Mouse (Mus musculus): ENCODE measurements at regions not wholly inside any gene's neighbourhood (a gene's known extent, or its start where the extent isn't known, plus 50 kb on each side); places are given as distances from the start of the nearest gene placed in this dataset.

DNA sequence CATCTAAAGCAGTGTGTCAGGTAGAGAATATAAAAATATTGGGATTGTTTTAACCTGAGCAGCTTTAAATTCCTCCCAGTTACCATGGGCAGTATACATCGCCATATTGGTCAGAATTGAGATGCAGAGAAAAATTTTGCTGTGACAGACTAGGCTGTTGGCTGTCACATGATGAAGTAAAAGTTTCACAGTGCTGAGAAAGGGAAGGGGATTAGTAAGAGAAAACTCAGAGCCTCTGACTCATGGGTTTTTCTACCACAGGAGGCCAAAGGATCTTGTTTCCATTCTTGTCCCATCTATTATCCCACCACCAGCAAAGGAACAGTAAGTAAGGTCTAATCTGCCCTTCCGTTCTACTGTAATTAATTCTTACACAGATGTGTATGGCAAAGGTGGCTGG lies 191.8 kb upstream of the Agr3 start:
- no peak for DNase-seq (ENCODE audit: low read depth, low spot score)
- 94% methylated on average over 2 of the region's 2 CpGs for WGBS

GRCm38 (mm10) chr12:35725910-35726309 lies 191.1 kb upstream of the Ahr start:
- WGBS = 88% methylated on average over 1 of the region's 1 CpGs
- DNase-seq (ENCODE audit: low read depth, low spot score) = no peak

DNA sequence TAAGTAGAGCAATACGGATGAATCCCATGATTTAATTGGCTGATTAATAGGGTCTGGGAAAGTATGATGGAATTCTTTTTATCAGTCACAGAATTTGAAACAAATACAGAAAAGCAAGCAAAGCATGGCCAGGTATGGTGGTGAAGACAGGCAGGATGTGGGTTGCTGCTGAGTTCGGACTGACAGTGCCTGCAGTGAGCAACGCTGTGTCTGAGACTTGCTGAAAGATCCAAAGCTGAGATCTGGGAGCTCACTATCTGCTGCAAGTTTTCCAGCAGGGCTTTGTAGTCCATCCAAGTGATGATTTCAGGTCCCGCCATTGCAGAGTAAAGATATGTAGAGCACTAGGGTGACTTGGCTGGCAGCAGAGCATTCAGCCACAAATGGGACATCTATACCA lies 189.3 kb upstream of the Ahr start:
- DNase-seq (ENCODE audit: low read depth, low spot score) = no peak
- 70% methylated on average over 4 of the region's 4 CpGs for WGBS

GRCm38 (mm10) chr12:35712671-35713070 lies 177.8 kb upstream of the Ahr start:
- DNase-seq (ENCODE audit: low read depth, low spot score) = no peak
- WGBS = 79% methylated on average over 4 of the region's 4 CpGs

DNA sequence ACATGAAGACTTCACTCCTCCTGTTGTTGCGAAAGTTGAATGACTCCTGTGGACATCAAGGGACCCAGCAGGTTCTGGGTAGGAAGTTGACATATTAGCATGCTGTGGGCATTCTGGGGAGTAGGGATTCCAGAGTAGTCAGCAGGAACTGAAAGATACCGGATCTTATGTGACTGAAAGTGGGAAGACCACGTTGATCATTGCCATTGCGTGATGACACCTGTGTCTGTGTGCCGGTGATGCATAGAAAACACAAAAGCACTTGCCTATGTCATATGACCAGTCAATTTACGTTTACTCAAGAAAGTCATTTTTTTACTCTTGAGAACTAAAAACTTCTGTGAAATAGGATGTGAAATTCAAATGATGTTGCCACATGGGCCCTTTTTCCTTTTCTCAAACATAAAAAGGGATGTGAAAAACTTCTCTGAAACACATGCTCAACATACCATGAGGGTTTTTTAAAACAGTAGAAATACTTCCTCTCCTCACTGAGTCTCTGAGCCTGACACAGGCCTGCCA lies 176.8 kb upstream of the Ahr start:
- 87% methylated on average over 6 of the region's 6 CpGs for WGBS
- DNase-seq (ENCODE audit: low read depth, low spot score) = no peak

DNA sequence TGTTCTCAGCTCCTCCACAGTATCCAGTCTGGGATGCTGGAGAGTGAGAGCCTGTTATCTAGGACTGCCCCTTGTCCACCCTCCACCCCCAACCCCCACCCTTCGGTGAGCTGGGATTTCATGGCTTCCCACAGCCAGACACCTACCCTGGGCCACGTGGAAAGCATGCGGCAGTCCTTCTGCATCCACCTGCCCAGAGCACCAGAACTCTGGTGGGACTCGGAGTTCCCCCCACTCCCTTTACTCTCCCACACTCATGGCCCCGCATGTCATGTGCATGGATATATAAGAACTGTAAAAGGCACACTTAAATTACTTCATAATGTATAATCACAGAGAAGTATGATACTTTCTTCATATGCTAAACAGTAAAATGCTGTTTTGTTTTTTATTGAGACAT lies 175.5 kb upstream of the Ahr start:
- 73% methylated on average over 5 of the region's 5 CpGs for WGBS
- DNase-seq (ENCODE audit: low read depth, low spot score) = no peak

DNA sequence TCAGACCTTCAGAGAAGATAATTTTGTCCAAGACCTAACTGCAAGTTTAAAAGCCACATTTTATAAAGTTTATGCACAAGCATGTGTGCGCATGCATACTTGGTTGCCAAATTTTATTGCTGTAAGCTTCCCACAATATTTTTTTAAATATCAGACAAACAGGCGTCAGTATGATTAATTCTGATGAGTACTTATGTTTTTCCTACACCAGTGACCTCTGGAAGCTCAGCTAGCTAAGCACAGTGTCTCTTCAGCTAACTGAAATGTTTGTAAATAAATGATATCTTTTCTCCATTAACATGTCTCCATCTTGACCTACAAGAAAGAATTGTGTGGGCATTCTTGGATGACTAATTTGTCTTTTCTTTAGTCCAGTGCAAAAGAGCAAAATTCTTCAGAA lies 168.6 kb upstream of the Ahr start:
- DNase-seq (ENCODE audit: low read depth, low spot score) = no peak
- WGBS = 78% methylated on average over 2 of the region's 2 CpGs

GRCm38 (mm10) chr12:35702674-35703073 lies 167.8 kb upstream of the Ahr start:
- DNase-seq (ENCODE audit: low read depth, low spot score) = no peak
- WGBS = 40% methylated on average over 7 of the region's 7 CpGs

GRCm38 (mm10) chr12:35694253-35694652 lies 159.4 kb upstream of the Ahr start:
- WGBS = 64% methylated on average over 3 of the region's 3 CpGs
- no peak for DNase-seq (ENCODE audit: low read depth, low spot score)

- DNase-seq (ENCODE audit: low read depth, low spot score) = no peak
- WGBS = 68% methylated on average over 3 of the region's 3 CpGs
These were observed 156.1 kb upstream of the Ahr start for GRCm38 (mm10) chr12:35690914-35691313.

- WGBS = 70% methylated on average over 2 of the region's 2 CpGs
- no peak for DNase-seq (ENCODE audit: low read depth, low spot score)
These were observed 151.4 kb upstream of the Ahr start for GRCm38 (mm10) chr12:35686231-35686630.

DNA sequence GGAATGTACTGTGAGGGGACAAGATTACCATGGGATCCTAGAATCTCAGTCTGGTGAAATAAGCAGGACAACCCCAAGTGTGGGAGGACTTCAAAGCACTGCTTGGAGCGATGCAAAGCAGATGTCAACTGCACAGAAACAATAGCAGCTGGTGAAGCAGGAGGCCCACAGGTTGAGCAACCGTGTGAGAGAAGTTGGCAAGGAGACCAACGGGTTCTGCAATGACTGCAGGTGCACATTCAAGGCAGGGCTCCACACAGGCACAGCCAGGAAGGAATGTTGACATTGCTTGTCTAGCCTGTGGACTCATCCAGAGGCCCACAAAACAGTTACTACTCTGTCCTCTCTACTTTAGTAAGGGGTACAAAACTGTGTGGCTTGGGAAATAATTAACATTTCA lies 150.4 kb upstream of the Ahr start:
- WGBS = 16% methylated on average over 3 of the region's 3 CpGs
- no peak for DNase-seq (ENCODE audit: low read depth, low spot score)

DNA sequence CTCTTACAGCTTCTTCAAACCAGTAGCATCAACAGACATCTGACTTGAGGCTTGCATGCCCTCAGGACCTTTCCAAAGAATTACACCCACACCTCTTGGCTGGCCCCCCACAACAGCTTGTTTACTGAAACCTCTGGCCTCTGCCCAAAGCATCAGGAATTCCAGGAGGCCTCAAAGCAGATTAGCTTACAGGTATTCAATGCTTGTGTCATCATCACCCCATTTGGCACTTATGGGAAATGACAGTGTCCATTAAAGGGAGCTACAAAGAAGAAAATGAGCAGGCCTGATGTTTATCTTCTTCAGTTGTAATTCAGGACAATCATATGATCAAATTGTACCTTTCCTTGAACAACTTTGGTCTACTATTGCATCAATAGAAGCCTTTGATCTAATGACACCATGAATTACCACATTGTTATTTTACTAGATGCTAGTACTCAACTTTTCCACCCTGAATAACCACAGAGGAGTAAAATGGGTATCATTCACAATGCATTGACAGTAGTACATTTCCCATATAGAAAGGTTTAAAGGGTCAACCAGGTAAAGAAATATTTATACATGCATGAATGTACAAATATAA lies 147.1 kb upstream of the Ahr start:
- DNase-seq (ENCODE audit: low read depth, low spot score) = no peak

- 61% methylated on average over 4 of the region's 4 CpGs for WGBS
- no peak for DNase-seq (ENCODE audit: low read depth, low spot score)
These were observed 145.1 kb upstream of the Ahr start for GRCm38 (mm10) chr12:35679903-35680302.

DNA sequence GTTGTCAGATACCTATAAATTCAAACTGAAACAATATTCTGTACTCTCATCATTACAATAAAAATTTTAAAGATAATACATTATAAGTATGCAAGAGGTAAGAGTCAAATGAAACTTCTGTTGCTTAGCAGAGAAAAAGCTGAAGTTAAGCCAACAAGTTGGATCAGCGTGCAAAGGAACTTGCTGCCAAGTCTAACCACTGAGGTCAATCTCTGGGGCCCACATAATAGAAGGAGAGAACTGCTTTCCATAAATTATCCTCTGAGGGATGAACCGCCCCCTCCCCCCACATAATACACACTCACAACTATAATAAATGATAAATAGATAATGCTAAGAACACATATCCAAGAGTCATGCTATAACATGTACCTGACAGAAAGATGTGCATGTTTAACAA lies 144.2 kb upstream of the Ahr start:
- 65% methylated on average over 2 of the region's 2 CpGs for WGBS
- no peak for DNase-seq (ENCODE audit: low read depth, low spot score)

- no peak for DNase-seq (ENCODE audit: low read depth, low spot score)
These were observed 139.6 kb upstream of the Ahr start for GRCm38 (mm10) chr12:35674487-35674886.

GRCm38 (mm10) chr12:35670980-35671379 lies 136.1 kb upstream of the Ahr start:
- no peak for DNase-seq (ENCODE audit: low read depth, low spot score)
- 92% methylated on average over 4 of the region's 4 CpGs for WGBS

More at GRCm38 (mm10) chr12:35674487-35674886, 139.6 kb upstream of the Ahr start:
- WGBS = 59% methylated on average over 6 of the region's 6 CpGs

GRCm38 (mm10) chr12:35668716-35669115 lies 133.9 kb upstream of the Ahr start:
- DNase-seq (ENCODE audit: low read depth, low spot score) = no peak
- WGBS = 30% methylated on average over 1 of the region's 1 CpGs

GRCm38 (mm10) chr12:35667705-35668104 lies 132.9 kb upstream of the Ahr start:
- no peak for DNase-seq (ENCODE audit: low read depth, low spot score)
- WGBS = 37% methylated on average over 3 of the region's 3 CpGs

GRCm38 (mm10) chr12:35667218-35667617 lies 132.4 kb upstream of the Ahr start:
- DNase-seq (ENCODE audit: low read depth, low spot score) = no peak

DNA sequence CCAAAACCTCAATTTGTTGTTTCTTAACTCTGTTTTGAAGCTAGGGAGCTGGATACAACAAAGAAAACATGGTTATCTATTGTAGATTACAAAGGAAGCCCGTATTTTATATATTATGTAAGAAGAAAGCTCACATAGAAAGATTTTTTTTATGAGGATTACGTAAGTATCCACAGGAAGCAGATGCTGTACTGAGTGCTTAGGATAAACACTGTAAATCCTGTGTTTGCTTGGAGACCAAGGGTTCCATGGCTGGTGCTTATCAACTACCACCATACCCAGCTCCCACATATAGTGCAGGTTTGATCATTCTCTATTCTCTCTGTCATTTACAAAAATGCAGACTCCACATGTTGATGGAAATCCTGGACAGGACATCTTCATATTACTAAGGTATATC lies 131.2 kb upstream of the Ahr start:
- no peak for DNase-seq (ENCODE audit: low read depth, low spot score)
- 36% methylated on average over 2 of the region's 2 CpGs for WGBS

DNA sequence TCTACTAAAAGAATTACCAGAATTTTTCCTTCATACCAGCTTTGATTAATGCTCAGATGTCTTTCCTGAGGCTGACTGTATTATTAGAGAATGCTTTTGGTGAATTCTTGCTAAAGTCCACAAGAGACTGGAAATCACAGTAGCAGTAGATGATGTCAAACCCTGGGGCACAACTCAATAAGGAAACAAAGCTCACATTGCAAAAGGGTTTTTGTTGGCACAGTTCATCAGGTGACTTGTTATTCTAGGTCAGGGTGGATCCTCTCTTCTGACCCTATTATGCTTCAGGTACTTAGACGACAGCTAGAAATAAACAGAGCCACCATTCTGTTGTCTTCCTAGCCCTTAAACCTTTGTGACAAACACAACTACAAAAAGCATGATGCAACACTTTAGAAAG lies 128.2 kb upstream of the Ahr start:
- 58% methylated on average over 1 of the region's 1 CpGs for WGBS
- no peak for DNase-seq (ENCODE audit: low read depth, low spot score)

All from large intestine, adult 2 months (tissue).